Mouse (Mus musculus) thymus, postnatal 14 days (tissue): ENCODE measurements around the gene Prokr2.

Source experiments
- DNase-seq: peaks from one replicate; pipeline ENCODE4 v3.0.0; 2021

Prokr2 gene

GRCm38 (mm10) chr2:132385194-132385838, at the start of gene Prokr2:
TSS of gene Prokr2 (minus strand) at chr2:132385447.
- peak; percentile 45 for DNase-seq

- DNase-seq = no peak
Observed at GRCm38 (mm10) chr2:132427160-132427941, 42.1 kb upstream of the Prokr2 start.

GRCm38 (mm10) chr2:132425576-132425975, 40.3 kb upstream of the Prokr2 start:
- no peak for DNase-seq

GRCm38 (mm10) chr2:132423411-132424047, 38.3 kb upstream of the Prokr2 start:
- DNase-seq = no peak

- DNase-seq = no peak
Observed at GRCm38 (mm10) chr2:132422846-132423245, 37.6 kb upstream of the Prokr2 start.

- no peak for DNase-seq
Observed at GRCm38 (mm10) chr2:132418414-132418813, 33.2 kb upstream of the Prokr2 start.

GRCm38 (mm10) chr2:132410126-132410525, 24.9 kb upstream of the Prokr2 start:
- DNase-seq = no peak

GRCm38 (mm10) chr2:132398136-132398535, 12.9 kb upstream of the Prokr2 start:
- DNase-seq = no peak

GRCm38 (mm10) chr2:132395753-132396152, 10.5 kb upstream of the Prokr2 start:
- no peak for DNase-seq

GRCm38 (mm10) chr2:132390607-132391160, 5.4 kb upstream of the Prokr2 start:
- DNase-seq = no peak

GRCm38 (mm10) chr2:132389562-132389961, 4.3 kb upstream of the Prokr2 start:
- DNase-seq = peak; percentile 40

- DNase-seq = no peak
Observed at GRCm38 (mm10) chr2:132384511-132385193, 595 bp downstream of the Prokr2 start.

GRCm38 (mm10) chr2:132382308-132382707, 2.9 kb downstream of the Prokr2 start:
- DNase-seq = no peak

- no peak for DNase-seq
Observed at GRCm38 (mm10) chr2:132379690-132380089, 5.6 kb downstream of the Prokr2 start.

- no peak for DNase-seq
Observed at GRCm38 (mm10) chr2:132378602-132379150, 6.6 kb downstream of the Prokr2 start.

GRCm38 (mm10) chr2:132377436-132377835, 7.8 kb downstream of the Prokr2 start:
- no peak for DNase-seq

GRCm38 (mm10) chr2:132375721-132376120, 9.5 kb downstream of the Prokr2 start:
- no peak for DNase-seq

GRCm38 (mm10) chr2:132375135-132375534, 10.1 kb downstream of the Prokr2 start:
- DNase-seq = no peak

GRCm38 (mm10) chr2:132373748-132374147, 11.5 kb downstream of the Prokr2 start:
- DNase-seq = no peak

- DNase-seq = no peak
Observed at GRCm38 (mm10) chr2:132368433-132368832, 16.8 kb downstream of the Prokr2 start.

- no peak for DNase-seq
Observed at GRCm38 (mm10) chr2:132343846-132344245, 41.4 kb downstream of the Prokr2 start.

- DNase-seq = no peak
Observed at GRCm38 (mm10) chr2:132341293-132341692, 44.0 kb downstream of the Prokr2 start.

GRCm38 (mm10) chr2:132340350-132340749, 44.9 kb downstream of the Prokr2 start:
- no peak for DNase-seq
